Mouse (Mus musculus) c-Kit-positive CD71-negative TER-119-negative erythroid progenitor cells, embryonic 14.5 days (primary cell): ENCODE data around the gene Strap.

ENCODE experiments used
- DNase-seq: peaks from one replicate; pipeline ENCODE4 v3.0.0-alpha.2; 2013; ENCODE audit warnings: low read depth

Gene Strap

DNA sequence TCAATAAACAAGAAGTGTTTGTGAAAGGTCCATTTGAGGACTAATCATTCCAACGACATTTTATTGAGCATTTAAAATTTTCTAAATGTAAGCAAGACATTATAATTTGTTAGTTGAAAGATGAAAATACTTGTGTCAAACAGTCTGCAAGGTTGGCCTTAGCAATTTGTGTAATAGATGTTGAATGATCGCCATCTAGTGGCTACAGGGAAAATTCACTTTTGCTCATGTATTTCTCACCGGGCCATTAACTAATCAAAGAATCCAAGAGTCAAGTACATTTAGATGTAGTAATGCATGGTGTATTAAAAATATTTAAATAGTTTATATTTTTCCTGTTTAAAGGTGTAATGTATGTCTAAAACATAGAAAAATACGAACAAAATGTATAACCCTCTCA, 11.0 kb upstream of the Strap start:
- peak; percentile 46 for DNase-seq

DNA sequence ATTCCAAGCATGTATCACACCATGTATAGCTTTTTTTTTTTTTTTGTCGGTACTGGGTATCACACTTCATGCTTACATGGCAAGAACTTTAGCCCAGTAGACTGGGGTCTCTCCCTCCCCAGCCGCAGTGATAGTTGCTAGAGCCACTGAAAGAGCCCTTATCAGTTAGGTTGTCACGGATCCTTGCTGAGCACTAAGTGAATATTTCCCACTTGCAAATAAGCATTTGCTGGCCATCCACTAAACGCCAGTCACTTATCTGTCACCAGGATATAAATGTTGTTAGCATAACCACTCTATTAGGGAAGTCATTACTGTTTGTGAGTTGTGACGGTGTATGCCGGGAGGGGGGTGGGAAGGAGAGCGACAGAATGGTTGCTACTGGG, 425 bp upstream of the Strap start:
- no peak for DNase-seq

DNA sequence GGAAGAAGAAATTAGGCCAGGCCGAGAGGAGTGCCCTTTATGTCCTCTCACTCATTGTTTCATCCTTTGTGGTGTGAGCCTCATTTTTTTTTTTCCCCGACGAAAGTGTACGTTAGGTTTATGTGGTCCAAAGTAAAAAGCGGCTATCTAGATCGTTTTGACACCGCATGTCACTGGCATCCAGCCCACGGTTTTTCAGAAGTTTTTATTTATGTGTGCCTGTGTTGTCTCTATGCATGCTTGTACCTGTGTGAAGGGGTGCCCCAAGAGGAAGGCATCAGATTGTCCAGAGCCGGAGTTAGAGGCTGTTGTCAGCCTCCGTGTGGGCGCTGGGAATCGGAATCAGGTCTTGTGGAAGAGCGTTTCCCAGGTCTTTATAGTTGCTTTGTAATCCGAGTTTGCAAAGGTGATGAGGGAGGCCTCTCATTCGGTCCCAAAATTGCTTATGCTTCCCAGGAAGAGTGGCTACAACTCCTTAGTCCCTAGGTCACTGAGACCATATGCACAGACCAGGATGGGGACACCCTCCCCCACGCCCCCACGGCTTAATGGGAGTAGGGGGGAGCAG, 877 bp downstream of the Strap start:
- DNase-seq, result no peak

DNA sequence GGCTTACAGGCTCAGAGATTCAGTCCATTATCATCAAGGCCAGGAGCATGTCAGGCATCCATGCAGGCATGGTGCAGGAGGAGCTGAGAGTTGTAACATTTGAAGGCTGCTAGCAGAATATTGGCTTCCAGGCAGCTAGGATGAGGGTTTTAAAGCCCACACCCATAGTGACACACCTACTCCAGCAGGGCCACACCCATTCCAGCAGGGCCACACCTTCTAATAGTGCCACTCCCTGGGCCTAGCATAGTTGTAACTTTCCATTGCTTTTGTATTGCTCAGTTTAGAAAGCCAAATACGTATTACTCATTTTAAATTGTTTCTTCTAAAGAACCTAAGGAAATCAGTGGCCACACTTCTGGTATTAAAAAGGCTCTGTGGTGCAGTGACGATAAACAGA, 6.1 kb downstream of the Strap start:
- no peak for DNase-seq

DNA sequence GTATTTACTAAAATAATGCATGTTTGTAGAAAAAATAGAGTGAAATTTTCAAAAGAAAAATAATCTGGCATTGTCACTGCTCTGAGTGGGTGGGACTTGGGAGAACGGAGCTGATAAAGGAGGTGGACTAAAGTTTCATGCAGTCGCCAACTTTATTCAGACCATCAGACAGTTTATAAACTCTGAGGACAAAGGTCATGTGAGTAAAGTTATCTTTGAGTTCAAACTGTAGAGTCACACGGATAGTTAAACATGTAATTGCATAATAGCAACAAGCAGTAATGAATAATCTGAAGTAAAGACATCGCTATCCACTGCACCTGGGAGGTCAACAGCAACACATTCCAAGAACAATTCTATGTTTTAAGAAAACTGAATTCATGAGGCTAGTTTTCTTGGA, 9.8 kb downstream of the Strap start:
- no peak for DNase-seq

DNA sequence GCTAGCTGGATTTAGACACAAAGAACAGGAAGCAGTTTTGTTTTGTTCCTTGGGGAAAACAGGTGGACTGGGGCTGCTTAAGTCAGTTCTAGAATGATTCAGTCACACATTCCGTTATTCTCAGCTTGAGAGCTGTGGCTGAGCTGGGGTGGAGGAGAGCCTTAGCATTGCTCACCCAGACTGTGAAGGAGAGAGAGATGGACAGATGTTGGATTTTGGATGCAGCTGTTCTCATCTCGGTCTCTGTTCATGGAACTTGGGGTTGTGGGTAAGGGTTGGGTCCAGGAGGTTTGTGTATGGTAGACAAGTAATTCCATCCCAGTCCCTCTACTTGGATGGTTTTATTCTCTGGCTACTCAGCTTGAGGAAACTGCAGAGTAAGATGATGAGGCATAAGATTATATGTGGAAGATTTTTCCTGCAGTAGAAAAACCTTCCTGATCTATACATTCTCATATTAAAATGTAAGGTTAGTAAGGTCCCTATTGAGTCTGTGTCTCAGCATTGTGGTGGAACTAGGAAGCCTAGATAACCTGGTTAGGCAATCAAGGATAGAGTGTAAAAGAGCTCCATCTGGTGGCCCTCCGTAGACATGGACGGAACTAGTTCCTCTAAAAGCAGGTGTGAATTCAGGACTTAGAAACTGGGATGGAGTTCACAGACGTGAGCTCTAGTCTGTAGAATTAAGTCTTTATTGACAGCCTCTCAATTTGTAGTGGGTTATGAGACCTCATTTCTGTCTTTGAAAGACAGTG, 12.5 kb downstream of the Strap start:
- no peak for DNase-seq

DNA sequence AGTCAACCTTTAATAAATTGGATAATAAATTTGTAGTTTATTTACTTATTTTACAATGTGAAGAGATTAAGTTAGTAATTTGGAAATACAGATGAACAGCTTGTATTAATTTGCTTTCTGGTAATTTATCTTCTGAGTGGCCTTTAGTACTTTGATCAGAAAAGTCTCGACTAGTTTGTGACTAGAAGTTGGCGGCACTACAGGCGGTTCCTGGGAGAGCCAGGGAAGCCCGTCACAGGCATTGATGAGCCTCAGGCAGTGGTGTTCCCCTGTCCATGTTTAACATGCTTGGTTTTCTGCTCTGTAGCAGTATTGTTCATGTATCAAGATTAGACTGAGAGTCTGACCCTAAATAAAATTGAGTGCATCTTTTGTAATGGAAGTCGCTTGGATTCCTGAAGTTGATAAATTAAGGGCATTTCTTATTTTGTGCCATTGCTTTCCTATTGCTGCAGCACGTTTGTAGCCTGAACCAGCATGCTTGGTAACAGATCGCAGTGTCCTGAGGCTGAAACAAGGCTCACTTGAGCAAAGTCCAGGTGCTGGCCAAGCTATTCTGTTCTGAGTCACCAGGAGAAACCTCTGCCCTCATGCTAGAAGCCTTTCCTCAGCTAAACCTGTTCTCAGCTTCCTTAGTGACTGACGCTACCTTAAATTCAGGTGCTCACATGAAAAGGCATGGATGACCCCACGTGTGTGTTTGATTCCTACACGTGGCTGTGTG, 16.8 kb downstream of the Strap start:
- no peak for DNase-seq

DNA sequence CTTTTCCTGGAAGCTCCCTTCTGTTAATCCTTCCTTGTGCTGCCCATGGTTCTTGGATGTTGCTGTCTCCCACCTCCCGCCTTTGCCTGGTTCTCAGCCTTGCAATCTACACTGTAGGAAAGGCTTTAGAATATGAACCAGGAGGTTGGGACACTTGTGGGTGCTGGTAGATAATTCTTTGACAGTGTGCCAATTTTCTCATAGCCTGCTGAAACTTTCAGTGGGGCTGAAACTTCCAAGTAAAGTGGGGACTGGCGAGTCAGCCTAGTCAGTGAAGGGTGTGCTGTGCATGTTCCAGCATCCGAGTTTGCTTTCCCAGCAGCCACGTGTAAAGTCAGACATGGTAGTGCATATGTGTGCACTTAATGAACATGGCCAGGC, 17.4 kb downstream of the Strap start:
- no peak for DNase-seq

DNA sequence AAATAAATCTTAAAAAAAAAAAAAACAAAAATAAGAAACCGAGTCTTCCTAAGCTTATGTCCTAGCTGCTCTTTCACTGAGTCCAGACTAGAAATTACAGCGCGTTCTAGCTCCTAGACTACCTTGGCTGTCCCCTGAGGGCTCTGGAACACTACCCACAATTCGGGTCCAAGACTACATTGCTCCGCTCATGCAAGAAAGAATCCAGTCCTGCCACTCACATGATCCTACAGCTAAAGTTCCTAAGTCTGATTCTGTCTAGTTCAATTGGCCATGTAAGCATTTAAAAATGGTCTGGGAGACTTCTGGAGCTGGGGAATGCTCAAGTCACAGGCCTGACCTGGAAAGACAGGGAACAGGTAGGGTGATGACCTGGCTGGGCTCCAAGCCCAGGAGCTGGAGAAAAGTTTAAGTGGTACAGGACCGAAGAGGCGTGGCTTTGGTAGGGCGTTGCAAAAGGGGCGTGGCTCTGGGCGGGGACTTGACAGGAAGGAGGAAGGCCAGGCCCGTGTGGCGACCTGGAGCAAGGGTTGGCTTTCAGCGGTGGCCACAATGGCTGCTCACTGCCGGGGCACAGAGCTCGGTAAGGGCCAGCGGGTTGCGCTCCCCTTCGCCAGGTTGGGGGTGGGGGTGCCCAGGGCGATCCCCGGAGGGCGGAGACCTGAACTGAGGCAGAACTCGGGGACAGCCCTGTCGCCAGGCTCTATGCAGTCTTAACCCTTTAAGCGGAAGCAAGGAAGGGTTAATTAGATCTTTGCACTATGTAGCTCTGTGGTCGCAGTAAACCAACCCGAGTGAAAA, 19.4 kb downstream of the Strap start, which contains the start of gene Dera:
Gene Dera (plus strand): TSS at position 491 of the 801 bp plus-strand sequence.
- DNase-seq, result peak; percentile 77

DNA sequence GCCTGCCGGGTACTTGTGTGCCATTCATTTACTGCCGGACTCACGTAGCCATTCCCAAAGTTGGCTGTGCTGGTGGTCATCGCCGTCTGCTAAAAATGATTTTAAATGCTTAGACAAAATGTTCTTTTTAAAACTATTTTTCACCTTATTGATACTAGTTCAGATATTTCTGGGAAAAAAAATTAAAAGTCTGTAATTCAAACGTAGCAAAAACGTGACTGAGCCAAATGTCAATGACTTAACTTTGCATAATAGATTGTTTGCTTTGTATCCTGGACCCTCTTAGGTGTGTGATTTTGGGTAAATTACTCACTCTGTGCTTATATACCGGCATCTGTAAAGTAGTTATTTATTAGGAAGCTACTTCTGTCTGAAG, 20.0 kb downstream of the Strap start:
- DNase-seq, result no peak

DNA sequence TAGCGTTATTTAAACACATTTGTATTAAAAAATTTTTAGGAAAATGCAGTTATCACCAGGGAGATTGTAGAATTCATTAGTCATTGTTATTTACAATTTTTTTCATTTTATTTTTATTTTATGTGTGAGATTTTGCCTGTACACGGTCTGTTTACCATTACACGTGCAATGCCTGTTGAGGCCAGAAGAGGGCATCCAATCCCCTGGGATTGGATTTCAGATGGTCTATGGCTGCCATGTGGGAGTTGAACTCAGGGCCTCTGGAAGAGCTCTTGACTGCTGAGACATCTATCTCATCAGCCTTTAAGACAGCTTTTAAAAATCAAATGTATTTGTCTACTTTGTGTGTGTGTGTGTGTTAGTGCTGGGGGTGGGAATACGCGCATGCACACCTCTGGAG, 21.4 kb downstream of the Strap start:
- DNase-seq, result no peak

DNA sequence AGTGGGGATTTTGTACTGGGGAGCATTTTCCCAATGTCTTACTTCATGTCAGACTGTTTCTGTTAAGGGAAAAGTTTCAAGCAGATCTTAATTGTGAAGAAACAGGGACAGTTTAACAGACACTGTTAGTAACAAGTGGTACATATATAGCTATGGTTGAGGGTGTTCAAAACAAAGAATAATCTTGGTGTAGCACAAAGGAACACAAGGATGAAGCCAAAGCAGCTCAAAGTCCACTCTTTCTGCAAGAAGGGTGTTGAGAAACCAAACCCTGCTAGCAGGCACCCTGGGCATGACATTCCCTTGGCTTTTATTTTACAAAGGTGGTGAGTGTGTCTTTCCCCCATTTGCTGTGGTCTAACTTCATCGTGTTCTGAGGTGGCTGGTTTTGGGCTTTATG, 23.0 kb downstream of the Strap start:
- DNase-seq, result no peak

DNA sequence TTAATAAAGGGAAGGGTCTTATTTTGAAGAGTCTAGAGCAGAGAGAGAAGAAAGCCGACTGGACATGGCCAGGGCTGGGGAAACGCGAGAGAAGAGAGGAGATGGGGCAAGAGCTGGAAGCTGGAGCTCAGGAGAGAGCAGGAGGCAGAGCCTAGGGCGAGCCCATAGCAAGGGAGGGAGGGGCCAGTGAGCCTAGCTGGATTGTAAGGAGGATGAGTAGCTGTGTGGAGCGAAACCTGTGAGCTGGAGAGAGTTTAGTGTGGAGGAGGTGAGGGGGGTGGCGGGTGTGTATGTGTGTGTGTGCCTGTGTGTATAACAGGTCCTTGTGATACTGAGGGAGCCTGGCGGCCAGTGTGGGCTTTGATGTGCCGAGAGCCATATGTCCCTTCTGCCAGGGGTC, 24.8 kb downstream of the Strap start:
- DNase-seq, result no peak

DNA sequence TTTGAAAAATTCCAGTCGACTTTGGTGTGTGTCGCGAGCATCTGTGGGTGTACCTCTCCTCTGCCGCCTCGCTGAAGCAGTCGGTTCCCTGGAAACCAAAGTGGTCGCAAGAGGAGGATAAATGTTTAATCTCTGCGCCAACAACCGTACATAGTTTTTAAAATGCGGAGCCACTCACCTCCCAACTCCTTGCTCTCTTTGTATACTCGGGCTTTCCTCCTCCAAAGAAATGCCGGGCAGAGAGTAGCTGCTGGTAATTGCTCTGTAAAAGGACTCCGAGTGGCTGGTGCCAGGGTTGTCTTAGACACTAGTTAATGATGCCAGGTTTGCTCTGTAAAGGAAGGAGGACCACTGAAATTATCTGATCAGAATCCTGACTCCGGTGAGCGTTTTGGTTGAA, 26.1 kb downstream of the Strap start:
- DNase-seq, result no peak

DNA sequence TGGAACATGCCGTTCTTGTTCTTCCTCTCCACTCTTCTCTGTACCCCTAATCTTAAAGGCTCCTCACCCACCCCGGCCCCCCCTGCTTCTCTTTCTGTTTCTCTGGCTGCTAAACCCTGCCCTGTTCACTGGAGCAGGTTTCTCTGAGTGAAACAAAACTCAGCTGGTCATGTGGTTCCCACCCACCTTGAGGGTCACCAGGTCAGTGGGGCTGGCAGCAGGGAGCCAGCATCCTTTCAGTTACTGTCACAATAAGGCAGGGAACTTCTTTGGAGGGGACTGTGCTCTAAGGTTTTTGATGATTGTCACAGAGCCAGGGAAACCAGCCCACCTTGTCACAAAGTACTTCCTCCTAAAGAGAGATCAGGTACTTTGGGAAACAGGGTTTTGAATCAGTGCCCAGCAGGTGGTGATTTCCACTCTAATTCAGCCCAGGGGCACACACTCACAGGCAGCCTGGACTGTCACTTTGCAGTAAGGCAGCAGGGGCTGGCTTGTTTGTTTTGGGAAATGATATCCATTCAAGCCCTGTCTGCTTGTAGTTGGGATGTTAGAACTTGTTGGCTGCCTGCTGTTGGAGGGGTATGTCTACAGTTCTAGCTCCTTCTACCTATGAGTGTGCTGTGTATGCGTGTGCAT, 29.8 kb downstream of the Strap start:
- no peak for DNase-seq

DNA sequence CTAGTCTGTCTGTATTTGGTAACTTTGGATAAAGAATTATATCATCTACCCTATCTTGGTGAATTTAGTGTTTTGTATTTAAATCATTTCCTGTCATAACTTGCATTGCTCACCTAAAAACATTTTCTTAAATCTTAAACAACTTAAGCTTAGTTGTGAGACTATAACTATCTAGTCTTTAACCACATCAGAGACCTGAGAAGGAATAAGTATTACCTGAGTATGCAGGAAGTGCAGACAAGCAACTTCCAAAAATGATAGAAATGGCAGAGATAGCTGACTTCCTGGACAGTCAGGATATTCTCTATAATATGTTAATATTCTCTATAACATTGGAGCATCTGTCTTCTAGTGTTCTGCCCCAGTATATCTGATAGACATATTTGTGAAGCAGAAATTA, 31.3 kb downstream of the Strap start:
- DNase-seq, result no peak

DNA sequence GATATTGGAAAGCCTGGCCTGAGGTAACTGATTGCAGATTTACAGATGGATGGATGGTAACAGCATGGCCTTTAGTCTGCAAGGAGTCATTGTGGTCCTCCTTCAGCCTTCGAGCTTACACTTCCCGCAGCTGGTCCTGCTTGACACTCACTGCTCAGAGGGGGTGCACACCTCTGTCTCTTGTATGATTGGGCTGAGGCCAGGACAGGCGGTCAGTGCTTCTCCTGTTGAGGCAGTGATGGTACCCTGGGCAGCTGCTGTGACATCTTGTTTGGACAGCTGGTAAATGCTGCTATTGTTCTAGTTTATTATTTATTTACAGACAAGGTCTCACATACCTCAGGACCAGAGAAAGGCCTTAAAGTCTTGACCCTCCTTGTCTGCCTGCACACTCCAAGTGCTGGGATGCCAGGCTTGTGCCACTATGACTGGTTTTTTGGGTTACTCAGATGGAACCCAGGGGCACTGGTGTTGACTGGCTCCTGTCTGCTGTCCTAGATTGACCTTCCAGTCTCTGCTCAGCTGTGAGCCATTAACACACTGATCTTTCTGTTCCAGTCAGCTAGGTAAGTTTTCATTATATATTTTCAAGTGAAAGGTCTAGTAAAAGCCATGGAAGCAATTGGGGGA, 36.9 kb downstream of the Strap start:
- no peak for DNase-seq

DNA sequence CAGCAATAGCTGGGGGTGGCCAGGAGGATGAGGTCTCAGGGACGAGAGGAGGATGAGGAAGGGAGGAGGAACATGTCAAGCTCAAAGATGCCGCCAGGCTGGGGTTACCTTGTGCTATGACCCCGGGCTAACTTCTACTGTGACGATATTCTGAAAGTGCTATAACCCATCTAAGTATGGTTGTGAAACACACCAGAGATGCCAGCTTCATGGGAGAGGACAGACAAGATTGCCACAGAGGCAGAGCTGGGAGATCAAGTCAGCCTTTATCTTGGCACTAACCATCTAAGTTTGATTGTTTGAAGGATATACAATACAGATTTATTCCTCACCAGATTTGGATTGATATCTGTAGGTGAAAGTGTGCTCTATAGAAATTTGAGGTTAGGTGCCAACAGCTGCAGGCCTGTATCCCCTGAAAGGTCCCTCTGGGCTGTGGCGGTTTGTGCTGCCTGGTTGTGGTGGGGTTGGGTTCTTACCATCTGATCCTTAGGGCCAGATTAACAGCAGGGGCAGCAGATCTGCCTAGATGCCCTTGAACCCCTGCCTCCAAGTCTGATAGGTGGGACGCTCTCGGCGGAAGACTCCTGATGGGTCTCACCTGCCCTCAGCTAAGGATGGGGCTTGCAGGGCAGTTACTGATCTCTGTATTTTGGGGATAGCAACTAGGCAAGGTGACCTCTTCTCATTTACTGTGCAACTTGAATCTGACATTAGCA, 38.2 kb downstream of the Strap start:
- no peak for DNase-seq

DNA sequence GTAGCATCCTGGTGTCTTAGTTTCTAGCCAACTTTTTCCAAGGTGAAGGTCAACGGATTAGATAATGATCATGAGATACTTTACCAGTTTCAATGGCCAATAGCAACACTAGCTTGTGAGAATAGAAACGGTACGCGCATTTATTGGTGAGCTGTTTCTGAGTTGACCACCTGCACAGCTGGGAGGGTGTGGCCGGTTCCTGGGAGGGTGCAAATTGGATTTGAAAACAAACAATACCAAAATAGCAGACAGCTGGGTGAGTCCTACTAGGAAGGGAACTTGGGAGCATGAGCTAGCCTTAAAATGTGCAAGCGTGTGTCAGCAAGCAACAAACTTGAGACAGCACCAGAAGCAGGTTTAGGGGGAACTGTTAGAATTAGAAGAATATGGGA, 38.8 kb downstream of the Strap start:
- no peak for DNase-seq

DNA sequence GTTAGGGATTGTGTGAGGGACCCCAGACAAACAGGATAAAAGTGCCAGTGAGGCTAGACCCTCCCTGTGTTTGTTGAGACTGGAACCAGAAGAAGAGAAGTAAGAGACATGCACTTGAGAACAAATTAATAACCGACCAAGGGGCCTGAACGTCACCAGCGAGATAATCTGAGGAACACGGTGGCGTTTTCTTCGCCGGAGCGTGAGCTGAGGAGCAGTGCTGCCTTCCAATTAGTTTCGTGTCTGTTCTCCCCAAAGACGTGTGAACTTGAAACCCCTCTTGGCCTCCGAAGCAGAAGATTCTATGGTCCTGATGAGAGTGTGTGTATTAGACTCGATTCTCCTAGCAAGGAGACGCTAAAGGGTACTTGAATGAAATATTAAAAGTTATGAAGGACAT, 39.3 kb downstream of the Strap start:
- DNase-seq, result no peak

DNA sequence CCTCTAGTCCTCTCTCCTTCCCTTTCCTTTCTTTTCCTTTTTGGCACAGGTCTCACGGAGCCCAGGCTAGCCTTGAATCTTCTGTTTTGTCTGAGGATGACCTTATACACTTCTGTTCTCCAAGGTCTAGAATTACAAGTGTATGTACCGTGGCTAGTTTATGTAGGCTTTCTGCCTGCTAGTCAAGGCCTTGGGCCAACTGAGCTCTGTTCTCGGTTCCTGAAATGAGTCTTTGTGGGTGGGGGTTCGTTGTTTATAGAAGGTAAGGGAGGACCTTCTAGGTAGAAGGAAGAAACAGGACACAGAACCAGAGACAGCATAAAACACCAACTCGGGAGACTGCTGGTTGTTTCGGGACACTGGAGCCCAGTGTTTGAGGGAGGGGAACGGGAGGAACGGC, 40.3 kb downstream of the Strap start:
- DNase-seq, result no peak
